Mouse (Mus musculus) mesoderm, embryonic 11.5 days (tissue): ENCODE results near the gene 1700029I15Rik.

Experiments
- DNase-seq: peaks from one replicate; pipeline ENCODE4 v3.0.0-alpha.2; 2012; ENCODE audit warnings: low read depth, low spot score

1700029I15Rik gene

GRCm38 (mm10) chr2:92373437-92373813 lies 8.9 kb upstream of the 1700029I15Rik start:
- no peak for DNase-seq

GRCm38 (mm10) chr2:92374514-92374913 lies 7.8 kb upstream of the 1700029I15Rik start, which contains the start of the genes Pex16 and Large2:
TSS of gene Pex16 (plus strand) at chr2:92374676.
TSS of gene Large2 (minus strand) at chr2:92374869.
- DNase-seq, result no peak

- peak; percentile 97 for DNase-seq
These were observed 7.2 kb upstream of the 1700029I15Rik start for GRCm38 (mm10) chr2:92375099-92375623.

DNA sequence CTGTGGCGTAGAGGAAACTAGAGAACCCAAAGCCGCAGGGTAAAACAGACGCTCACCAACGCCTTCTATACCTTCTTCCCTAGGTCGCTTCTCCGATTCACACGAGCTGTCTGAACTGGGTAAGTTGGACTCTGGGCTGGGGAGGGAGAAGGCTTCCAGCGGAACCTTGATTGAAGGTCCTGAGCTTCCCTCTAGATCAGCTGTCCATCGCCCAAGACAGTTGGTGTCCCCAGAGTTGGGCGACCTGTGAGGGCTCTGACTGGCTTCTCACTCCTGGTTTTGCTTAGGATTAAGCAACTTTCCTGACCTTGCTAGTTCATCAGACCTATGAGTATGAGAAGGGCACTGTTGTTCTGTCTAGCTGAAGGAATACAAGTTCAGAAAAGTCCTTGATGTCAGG lies 6.5 kb upstream of the 1700029I15Rik start:
- no peak for DNase-seq

GRCm38 (mm10) chr2:92376300-92376699 lies 6.0 kb upstream of the 1700029I15Rik start:
- no peak for DNase-seq

DNA sequence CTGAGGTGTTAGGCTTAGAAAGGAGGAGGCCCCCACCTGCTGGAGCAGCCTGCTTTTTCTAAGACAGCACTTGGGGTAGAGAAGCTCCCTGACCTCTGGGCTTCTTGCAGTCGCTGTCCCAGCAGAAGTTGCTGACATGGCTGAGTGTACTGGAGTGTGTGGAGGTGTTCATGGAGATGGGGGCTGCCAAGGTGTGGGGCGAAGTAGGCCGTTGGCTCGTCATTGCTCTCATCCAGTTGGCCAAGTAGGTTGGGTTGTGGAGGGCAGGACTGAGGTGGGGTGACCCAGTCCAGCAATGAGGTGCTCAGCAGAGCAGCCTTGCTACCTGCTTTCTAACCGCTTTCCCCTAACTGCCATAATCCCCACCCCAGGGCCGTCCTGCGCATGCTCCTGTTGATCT lies 5.0 kb upstream of the 1700029I15Rik start:
- DNase-seq, result no peak

DNA sequence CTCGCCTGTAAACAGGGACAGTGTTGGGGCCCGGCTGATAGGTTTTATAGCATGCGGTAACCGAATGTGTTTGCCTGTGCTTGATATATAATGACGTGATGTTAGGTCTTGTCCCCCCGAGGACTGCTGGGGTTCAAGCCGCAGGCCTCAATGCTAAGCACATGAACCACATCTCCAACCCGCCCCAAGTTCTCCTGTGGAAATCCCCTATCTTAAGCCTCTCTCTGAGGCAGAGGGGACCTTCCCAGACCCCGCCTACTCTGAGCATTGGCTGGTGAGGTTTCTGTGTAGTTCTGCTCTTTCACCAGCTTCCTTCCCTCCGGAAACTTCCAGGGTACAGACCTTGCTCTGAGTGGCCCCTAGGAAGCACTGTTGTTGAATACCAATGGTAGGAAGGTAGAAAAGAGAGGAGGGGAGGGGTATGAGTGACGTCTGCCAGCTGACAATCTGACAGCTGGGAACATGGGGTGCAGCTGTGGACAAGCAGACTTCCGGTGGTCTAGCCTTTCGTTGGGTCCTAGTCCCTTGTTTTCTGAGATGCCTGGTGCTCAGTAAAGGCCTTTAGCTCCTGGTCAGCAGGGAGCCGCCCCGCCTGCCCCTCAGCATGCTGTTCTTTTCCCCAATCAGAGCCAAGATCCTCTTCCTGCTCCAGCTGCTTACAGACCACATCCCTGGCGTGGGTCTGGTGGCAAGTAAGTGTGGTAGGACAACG lies 2.4 kb upstream of the 1700029I15Rik start:
- DNase-seq, result no peak

DNA sequence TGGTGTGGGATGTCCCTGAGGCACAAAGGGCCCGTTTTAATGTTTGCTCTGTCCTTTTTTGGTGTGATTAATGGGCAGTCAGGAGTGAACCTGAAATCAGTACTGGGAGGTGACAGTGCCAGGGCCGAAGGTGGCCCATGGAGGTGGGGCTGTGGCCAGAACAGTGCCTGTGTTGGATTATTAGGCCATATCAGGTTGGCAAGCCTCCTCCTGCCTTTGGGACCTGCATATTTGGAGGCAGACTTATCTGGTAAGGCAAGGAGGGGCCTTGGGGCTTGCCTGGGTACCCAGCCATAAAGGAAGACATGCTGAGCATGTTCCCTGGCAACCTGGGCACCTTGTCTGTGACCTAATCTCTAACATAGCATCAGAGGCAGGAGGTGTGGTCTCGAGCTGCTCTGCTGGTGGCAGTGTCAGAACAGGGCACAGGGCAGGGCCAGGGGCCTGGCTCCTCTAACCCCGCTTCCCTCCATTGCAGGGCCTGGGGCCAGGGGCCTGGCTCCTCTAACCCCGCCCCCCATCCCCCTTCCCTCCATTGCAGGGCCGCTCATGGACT lies 1.8 kb upstream of the 1700029I15Rik start:
- no peak for DNase-seq

DNA sequence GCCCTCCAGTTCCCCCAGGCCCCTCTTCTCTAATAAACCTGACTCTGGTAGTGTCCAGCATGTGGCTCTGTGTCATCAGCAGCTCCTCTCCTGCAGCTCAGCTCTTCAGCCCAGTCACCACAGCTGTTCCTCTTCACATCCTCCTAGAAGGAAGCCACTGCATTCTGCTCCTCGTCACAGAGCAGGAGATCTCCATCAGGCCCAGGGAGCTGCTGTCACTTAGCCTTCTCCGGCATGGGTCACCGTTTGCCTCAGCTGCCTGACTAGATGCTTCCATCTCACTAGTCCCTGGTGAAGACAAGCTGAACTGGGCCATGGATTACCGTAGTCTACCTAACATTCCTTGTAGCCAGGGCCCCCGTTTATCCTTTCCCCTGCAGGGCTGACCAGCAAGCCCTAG lies 1.2 kb upstream of the 1700029I15Rik start:
- DNase-seq, result no peak

DNA sequence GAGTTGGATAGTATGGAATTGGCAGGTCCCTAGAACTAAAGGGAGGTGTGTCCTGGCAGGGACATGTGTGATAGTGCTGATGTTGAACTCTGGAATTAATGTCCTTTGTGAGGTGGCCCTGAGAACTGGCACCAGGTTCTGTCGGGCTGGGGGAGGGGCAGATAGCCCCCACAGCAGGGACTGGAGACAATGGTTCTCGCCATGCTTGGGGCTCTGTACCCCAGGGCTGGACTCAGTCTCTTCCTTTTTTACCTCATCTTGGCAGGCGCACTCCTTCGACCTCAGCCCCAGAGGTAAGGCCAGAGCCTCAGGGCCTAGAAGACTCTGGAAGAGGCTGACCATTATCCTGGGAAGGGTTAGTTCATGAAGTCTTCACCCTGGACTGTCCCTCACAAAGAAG lies 421 bp downstream of the 1700029I15Rik start:
- no peak for DNase-seq

GRCm38 (mm10) chr2:92384101-92384500 lies 1.8 kb downstream of the 1700029I15Rik start:
- DNase-seq, result no peak

DNA sequence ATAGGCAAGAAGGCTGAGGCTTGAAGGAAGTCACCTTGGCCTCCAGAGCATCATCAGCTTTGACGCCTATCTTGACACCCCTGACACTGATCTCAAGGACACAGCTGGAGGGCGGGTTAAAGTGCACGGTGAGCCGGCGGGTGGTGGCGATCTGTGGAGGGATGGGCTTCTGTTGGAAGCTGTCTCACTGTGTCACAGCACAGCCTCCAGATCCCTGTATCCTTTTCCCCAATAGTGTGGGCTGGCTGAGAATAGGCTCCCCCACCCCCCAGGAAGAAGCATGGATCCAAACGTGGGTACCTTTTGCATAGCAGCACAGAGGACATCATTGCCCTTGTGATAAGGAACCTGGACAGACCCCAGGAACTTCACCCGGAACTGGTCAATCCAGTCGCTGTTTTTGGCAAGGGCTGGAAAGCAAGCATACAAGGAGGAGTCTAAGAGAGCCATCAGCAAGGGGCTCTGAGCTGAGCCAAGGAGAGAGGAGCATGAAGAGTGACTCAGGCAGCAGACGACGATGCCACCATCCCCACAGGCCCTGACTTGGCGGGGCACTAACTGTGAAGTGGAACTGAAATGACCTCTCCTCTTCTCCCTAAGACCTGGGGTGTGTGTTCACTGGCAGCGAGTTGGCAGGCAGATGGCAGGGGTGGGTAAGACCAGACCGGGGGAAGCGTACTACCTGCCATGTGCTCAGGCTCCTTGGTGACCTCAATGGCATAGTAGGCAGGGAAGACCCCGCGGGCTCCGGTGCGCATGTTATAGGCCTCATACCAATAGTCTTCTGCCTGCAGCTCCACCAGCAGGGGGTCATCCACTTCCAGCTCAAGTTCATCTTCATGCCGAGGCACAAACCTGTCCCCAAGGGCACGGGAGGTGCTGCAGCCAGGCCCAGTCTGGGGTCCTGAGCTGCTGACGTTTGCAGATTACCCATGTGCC lies 3.0 kb downstream of the 1700029I15Rik start:
- DNase-seq, result no peak

GRCm38 (mm10) chr2:92386821-92387570 lies 4.7 kb downstream of the 1700029I15Rik start:
- no peak for DNase-seq

GRCm38 (mm10) chr2:92387646-92388045 lies 5.3 kb downstream of the 1700029I15Rik start:
- DNase-seq, result no peak

DNA sequence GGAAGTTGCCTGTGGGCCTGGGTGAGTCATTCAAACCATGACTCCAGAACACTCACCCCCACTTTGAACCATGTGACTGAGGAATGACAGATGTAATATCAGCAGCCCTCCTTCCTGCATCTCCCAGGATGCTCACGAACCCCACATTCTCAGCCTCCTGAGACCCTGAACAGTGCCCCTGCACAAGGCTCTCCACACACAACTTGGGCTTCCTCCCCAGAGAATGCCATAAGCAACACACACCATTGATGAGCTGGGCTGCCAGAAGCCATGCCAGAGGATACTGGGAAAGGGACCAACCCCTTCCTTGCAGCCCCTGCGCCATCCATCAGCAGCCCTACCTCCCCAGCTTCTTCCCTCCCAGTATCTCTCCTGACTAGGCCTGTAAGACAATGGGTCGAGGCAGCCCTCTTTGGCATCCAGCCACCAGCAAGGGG lies 5.8 kb downstream of the 1700029I15Rik start:
- DNase-seq, result no peak

- DNase-seq, result peak; percentile 99
These were observed 6.7 kb downstream of the 1700029I15Rik start for GRCm38 (mm10) chr2:92388891-92389641.

- no peak for DNase-seq
These were observed 7.3 kb downstream of the 1700029I15Rik start for GRCm38 (mm10) chr2:92389645-92390044.

DNA sequence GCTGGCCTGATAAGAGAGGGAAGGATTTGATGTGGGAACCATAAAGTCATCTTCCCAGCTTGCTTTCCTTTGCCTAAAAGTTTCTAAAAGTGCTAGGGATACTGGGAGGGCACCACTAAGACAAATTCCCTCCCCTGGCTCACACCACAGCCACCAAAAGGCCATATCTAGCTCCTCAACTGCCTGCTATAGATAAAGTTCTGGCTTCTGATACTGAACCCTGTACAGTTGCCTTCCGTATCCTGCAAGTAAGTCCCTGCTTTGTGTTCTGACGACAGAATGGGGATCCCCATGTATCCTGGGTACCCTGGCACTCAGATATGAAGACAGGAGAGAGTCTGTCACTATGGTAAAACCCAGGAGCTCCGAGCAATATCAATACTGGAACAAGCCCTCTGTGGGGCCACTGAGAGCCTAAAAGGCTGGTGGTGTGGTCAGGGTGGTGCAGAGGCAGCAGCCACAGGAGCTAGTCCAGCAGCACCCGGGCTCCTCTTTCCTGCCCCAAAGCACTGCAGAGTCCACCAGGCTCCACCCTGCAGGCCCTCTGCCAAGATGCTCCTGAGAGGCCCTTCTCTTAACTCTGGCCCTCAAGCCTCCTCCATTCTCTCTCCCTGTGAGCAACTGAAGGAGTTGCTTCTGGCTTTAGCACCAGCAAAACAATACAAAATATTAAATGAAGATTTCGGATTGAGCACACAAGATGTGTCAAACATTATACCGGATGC lies 8.0 kb downstream of the 1700029I15Rik start:
- DNase-seq, result no peak

- no peak for DNase-seq
These were observed 8.8 kb downstream of the 1700029I15Rik start for GRCm38 (mm10) chr2:92391116-92391515.
